Mouse (Mus musculus): ENCODE measurements around the gene Nup188. TPM values are rescaled to one million over a fixed set of nuclear protein-coding genes. Genes with fewer than 3 reads are reported as not detected.
A peak's percentile ranks its signal among the peaks of the same experiment; 100 is the strongest.

Nup188 gene
- polyA plus RNA-seq, 1 experiment from 2014 or later = 29.4 TPM

GRCm38 (mm10) chr2:30259131-30260064 lies 26.8 kb upstream of the Nup188 start:
- H3K36me3 ChIP-seq = peaks cover 50% of the 10 kb centered on the region
- WGBS = 86% methylated on average over 15 of the region's 15 CpGs
- ATAC-seq = no peak

DNA sequence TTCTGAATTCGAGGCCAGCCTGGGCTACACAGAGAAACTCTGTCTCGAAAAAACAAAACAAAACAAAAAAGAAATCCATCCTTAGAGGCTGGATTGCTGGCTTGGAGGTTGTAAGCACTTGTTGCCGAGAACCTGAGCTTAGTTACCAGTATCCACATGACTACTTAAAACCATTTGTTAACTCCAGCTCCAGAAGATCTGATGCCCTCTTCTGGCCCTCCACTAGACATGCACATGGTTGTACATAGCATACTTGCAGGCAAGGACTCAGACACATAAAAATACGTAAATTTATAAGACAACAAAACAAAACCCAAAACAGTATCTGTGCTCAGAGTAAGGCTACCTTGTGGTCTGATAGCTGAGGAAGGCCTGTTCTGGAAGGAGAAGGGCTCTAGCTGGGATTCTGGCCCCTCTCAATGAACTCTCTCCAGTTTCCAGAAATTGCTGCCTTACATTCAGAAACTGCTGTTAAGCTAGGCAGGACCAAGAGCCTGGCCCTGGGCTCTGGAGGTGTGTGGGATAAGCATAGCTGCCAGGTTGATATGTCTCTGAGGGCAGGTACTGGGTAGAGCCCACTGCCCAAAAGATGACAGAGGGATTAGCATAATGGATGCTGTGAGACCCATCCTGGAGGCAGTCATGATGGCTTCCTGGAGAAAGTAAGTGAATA lies 25.0 kb upstream of the Nup188 start:
- H3K9me3 ChIP-seq = no peaks in the 10 kb centered on the region
- no peak overlapping the region for H3K4me2 ChIP-seq (replicated peaks)
- no peaks in the 10 kb centered on the region for H3K27me3 ChIP-seq (replicated peaks)
- H3K36me3 ChIP-seq = peaks cover 36% of the 10 kb centered on the region
- ATAC-seq = no peak
- peaks cover 23% of the 10 kb centered on the region for H3K4me1 ChIP-seq (replicated peaks)
- H3K4me3 ChIP-seq (replicated peaks) = no peak overlapping the region
- H3K27ac ChIP-seq = no peak overlapping the region
- H3K9ac ChIP-seq = no peak overlapping the region
- WGBS = 83% methylated on average over 4 of the region's 4 CpGs

More at GRCm38 (mm10) chr2:30259131-30260064, 26.8 kb upstream of the Nup188 start:
- Histone ChIP-seq H3K4me3 (replicated peaks) (no peak overlapping the region), H3K4me1 (replicated peaks) (peaks cover 5% of the 10 kb centered on the region), H3K4me2 (replicated peaks) (no peak overlapping the region), H3K9ac (no peak overlapping the region), H3K9me3 (no peaks in the 10 kb centered on the region), H3K27ac (no peak overlapping the region), H3K27me3 (replicated peaks) (no peaks in the 10 kb centered on the region)

- no peak overlapping the region for H3K4me2 ChIP-seq (replicated peaks)
- no peak overlapping the region for H3K27ac ChIP-seq
- H3K4me1 ChIP-seq (replicated peaks) = peaks cover 33% of the 10 kb centered on the region
- peaks cover 26% of the 10 kb centered on the region for H3K36me3 ChIP-seq
- no peaks in the 10 kb centered on the region for H3K9me3 ChIP-seq
- WGBS = 90% methylated on average over 18 of the region's 18 CpGs
- ATAC-seq = no peak
- H3K27me3 ChIP-seq (replicated peaks) = no peaks in the 10 kb centered on the region
- H3K9ac ChIP-seq = no peak overlapping the region
- H3K4me3 ChIP-seq (replicated peaks) = no peak overlapping the region
These were observed 24.0 kb upstream of the Nup188 start for GRCm38 (mm10) chr2:30261921-30262839.

- WGBS = 57% methylated on average over 4 of the region's 4 CpGs
- Histone ChIP-seq H3K4me1 (replicated peaks) (peaks cover 33% of the 10 kb centered on the region), H3K9ac (no peak overlapping the region), H3K4me3 (replicated peaks) (no peak overlapping the region), H3K36me3 (peaks cover 25% of the 10 kb centered on the region), H3K9me3 (no peaks in the 10 kb centered on the region), H3K27ac (0 out of 2 replicates have a peak overlapping the region, but pooled peaks have one; percentile 9), H3K4me2 (replicated peaks) (no peak overlapping the region), H3K27me3 (replicated peaks) (no peaks in the 10 kb centered on the region)
- no peak for ATAC-seq
These were observed 23.3 kb upstream of the Nup188 start for GRCm38 (mm10) chr2:30262840-30263441.

DNA sequence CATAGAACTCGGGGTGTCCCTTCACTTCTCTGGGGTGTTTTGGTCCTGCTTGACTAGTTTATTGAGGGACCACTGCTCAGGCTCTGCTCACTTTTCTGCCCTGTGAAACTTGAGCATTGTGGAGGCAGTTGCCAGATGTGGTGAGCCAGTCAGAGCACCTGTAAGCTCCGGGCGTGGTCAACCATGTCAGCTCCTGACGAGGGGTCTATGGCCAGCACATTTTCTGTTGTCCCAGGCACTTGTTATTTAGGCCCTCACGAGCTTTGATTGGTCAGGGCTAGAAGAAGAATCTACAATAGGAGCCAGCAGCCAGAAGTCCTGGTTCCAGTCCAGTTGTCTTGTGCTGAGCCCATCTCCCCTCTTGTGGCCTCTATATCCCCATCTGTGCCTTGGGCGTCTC lies 22.4 kb upstream of the Nup188 start:
- H3K36me3 ChIP-seq = peaks cover 24% of the 10 kb centered on the region
- no peak overlapping the region for H3K27ac ChIP-seq
- H3K4me3 ChIP-seq (replicated peaks) = no peak overlapping the region
- no peak overlapping the region for H3K4me2 ChIP-seq (replicated peaks)
- WGBS = 88% methylated on average over 6 of the region's 6 CpGs
- no peak overlapping the region for H3K9ac ChIP-seq
- no peak for ATAC-seq
- peaks cover 33% of the 10 kb centered on the region for H3K4me1 ChIP-seq (replicated peaks)
- no peaks in the 10 kb centered on the region for H3K27me3 ChIP-seq (replicated peaks)
- no peaks in the 10 kb centered on the region for H3K9me3 ChIP-seq

GRCm38 (mm10) chr2:30264671-30265519 lies 21.3 kb upstream of the Nup188 start:
- Histone ChIP-seq H3K4me3 (replicated peaks) (no peak overlapping the region), H3K9me3 (no peaks in the 10 kb centered on the region), H3K4me2 (replicated peaks) (no peak overlapping the region), H3K27ac (peak overlapping the region; percentile 91), H3K9ac (no peak overlapping the region), H3K27me3 (replicated peaks) (no peaks in the 10 kb centered on the region), H3K36me3 (peaks cover 19% of the 10 kb centered on the region), H3K4me1 (replicated peaks) (peaks cover 38% of the 10 kb centered on the region)
- 55% methylated on average over 7 of the region's 7 CpGs for WGBS
- no peak for ATAC-seq

GRCm38 (mm10) chr2:30265767-30266253 lies 20.4 kb upstream of the Nup188 start, which contains the start of gene Phyhd1:
TSS of gene Phyhd1 (plus strand) at chr2:30266203.
- Histone ChIP-seq H3K4me3 (replicated peaks) (peak within 1 kb of the TSS; percentile 12; the same call in 1 of the 2 replicates), H3K9ac (peak within 1 kb of the TSS; percentile 20), H3K9me3 (no peaks in the 10 kb centered on the region), H3K4me2 (replicated peaks) (peak within 1 kb of the TSS; percentile 42), H3K4me1 (replicated peaks) (peaks cover 40% of the 10 kb centered on the region), H3K27ac (peak within 1 kb of the TSS; percentile 91), H3K36me3 (peaks cover 17% of the 10 kb centered on the region), H3K27me3 (replicated peaks) (no peaks in the 10 kb centered on the region)
- no peak for ATAC-seq
- 42% methylated on average over 5 of the region's 5 CpGs for WGBS

GRCm38 (mm10) chr2:30266392-30266941 lies 19.7 kb upstream of the Nup188 start:
- Histone ChIP-seq H3K27me3 (replicated peaks) (no peaks in the 10 kb centered on the region), H3K4me1 (replicated peaks) (peaks cover 40% of the 10 kb centered on the region), H3K9ac (peak overlapping the region; percentile 20), H3K27ac (peak overlapping the region; percentile 91), H3K36me3 (peaks cover 17% of the 10 kb centered on the region), H3K4me2 (replicated peaks) (peak overlapping the region; percentile 42), H3K4me3 (replicated peaks) (0 out of 2 replicates have a peak overlapping the region, but pooled peaks have one; percentile 12), H3K9me3 (no peaks in the 10 kb centered on the region)
- WGBS = 8% methylated on average over 4 of the region's 4 CpGs
- ATAC-seq = peak; percentile 81

DNA sequence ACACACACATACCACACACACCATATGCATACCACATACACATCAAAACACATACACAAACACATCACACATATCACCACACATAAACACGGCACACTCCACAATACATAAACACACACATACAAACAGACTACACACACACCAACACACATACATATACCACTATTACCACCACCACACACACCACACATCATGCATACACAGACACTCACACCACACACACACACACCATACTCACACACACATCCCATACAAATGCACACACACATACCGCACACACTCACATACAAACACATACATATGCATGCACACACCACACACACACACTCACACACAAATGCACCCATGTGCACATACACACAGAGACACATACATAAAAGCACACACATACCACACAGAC lies 18.7 kb upstream of the Nup188 start:
- Histone ChIP-seq H3K9ac (no peak overlapping the region), H3K36me3 (peaks cover 11% of the 10 kb centered on the region), H3K4me3 (replicated peaks) (no peak overlapping the region), H3K4me1 (replicated peaks) (peaks cover 40% of the 10 kb centered on the region), H3K9me3 (no peaks in the 10 kb centered on the region), H3K4me2 (replicated peaks) (no peak overlapping the region; the same call in 1 of the 2 replicates), H3K27me3 (replicated peaks) (no peaks in the 10 kb centered on the region), H3K27ac (no peak overlapping the region)
- no peak for ATAC-seq
- 86% methylated on average over 2 of the region's 2 CpGs for WGBS

DNA sequence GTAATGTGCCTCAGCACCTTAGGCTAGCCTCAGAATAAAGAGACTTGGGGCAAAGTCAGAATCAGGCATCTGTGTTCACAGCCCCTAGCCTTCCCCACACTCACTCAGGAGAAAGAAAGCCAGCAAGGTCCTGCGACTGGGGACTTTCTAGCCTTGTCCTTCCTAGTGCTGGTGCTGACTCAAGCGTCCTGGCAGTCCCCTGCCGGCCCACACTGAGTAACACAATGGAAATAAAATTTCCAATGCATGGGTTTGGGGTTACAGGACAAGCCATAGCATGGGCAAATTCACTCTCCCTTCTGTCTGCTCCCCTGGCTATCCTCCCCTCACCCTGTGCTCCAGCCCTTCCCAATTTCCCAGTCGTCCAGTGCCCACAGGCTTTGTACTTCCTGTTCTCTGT lies 17.8 kb upstream of the Nup188 start:
- WGBS = 47% methylated on average over 4 of the region's 4 CpGs

More for the DNA sequence above, 17.8 kb upstream of the Nup188 start:
- Histone ChIP-seq H3K4me1 (replicated peaks) (peaks cover 36% of the 10 kb centered on the region), H3K4me2 (replicated peaks) (no peak overlapping the region), H3K9ac (no peak overlapping the region), H3K27ac (no peak overlapping the region; the same call in 1 of the 2 replicates), H3K4me3 (replicated peaks) (no peak overlapping the region), H3K27me3 (replicated peaks) (no peaks in the 10 kb centered on the region), H3K36me3 (peaks cover 7% of the 10 kb centered on the region), H3K9me3 (no peaks in the 10 kb centered on the region)
- ATAC-seq = no peak
